Mouse (Mus musculus) hindbrain, embryonic 13.5 days (tissue): Measurements from ENCODE around the gene Slc35b3. TPM values are rescaled to one million over a fixed set of nuclear protein-coding genes. Genes with fewer than 3 reads are reported as not detected.

Source experiments
- ATAC-seq: fragments of 200-750 bp; cut with Nextera tagmentation; 2 replicates; pipeline ENCODE4 v1.8.0; 2017; ENCODE audit warnings: moderate TSS enrichment; ENCODE audit not compliant: low FRiP score
- H3K27ac ChIP-seq: fragments of 300-500 bp; sonication (generic); 2 replicates; pipeline ENCODE4 v1.5.1; 2015; ENCODE audit warnings: inconsistent platforms, mild to moderate bottlenecking, moderate library complexity
- H3K27me3 ChIP-seq: fragments of 300-500 bp; sonication (generic); 2 replicates; pipeline ENCODE4 v1.6.1; 2015; ENCODE audit warnings: mild to moderate bottlenecking, inconsistent platforms
- H3K36me3 ChIP-seq: fragments of 300-500 bp; sonication (generic); 2 replicates; pipeline ENCODE4 v1.6.1; 2015; ENCODE audit warnings: mild to moderate bottlenecking, inconsistent platforms
- H3K4me1 ChIP-seq: fragments of 300-500 bp; sonication (generic); replicated peaks from 2 replicates; pipeline ENCODE4 v1.6.1; 2015; ENCODE audit warnings: inconsistent platforms
- H3K4me2 ChIP-seq: fragments of 300-500 bp; sonication (generic); 2 replicates; pipeline ENCODE4 v1.6.1; 2015; ENCODE audit warnings: inconsistent platforms, mild to moderate bottlenecking, moderate library complexity
- H3K4me3 ChIP-seq: fragments of 300-500 bp; sonication (generic); 2 replicates; pipeline ENCODE4 v1.5.1; 2015; ENCODE audit warnings: mild to moderate bottlenecking, inconsistent platforms
- H3K9ac ChIP-seq: fragments of 300-500 bp; sonication (generic); 2 replicates; pipeline ENCODE4 v1.6.1; 2015; ENCODE audit warnings: mild to moderate bottlenecking, inconsistent platforms
- H3K9me3 ChIP-seq: fragments of 300-500 bp; sonication (generic); 2 replicates; pipeline ENCODE4 v1.6.1; 2016; ENCODE audit warnings: inconsistent platforms
- WGBS: fragments of 180-500 bp; shearing (Covaris S2); methylation state at CpG from one replicate; pipeline ENCODE4 v1.1.7; 2015; 5-methylcytosine and 5-hydroxymethylcytosine counted together
- polyA plus RNA-seq: library from polyadenylated mRNA; unstranded; fragments of >200 nt; fragmentation: Nextera tagmentation; extraction: Ambion mirVana; gene quantifications from 2 replicates; pipeline ENCODE4 v1.2.1, GENCODE M21; 2015

Gene Slc35b3
- polyA plus RNA-seq, 1 experiment from 2014 or later: 33.0 TPM

- Histone ChIP-seq H3K4me3 (no peak overlapping the region), H3K9ac (no peak overlapping the region), H3K27me3 (no peaks in the 10 kb centered on the region), H3K9me3 (no peaks in the 10 kb centered on the region), H3K36me3 (peaks cover 63% of the 10 kb centered on the region), H3K4me1 (no peaks in the 10 kb centered on the region), H3K4me2 (no peak overlapping the region), H3K27ac (no peak overlapping the region)
- WGBS: 96% methylated on average over 10 of the region's 10 CpGs
- ATAC-seq: no peak
These were observed 24.7 kb downstream of the Slc35b3 start for GRCm38 (mm10) chr13:38935856-38936446.

GRCm38 (mm10) chr13:38929843-38930578 lies 30.7 kb downstream of the Slc35b3 start:
- 96% methylated on average over 15 of the region's 15 CpGs for WGBS
- Histone ChIP-seq H3K27me3 (no peaks in the 10 kb centered on the region), H3K9me3 (no peaks in the 10 kb centered on the region), H3K9ac (no peak overlapping the region), H3K4me1 (no peaks in the 10 kb centered on the region), H3K4me3 (no peak overlapping the region), H3K27ac (no peak overlapping the region), H3K36me3 (peaks cover 32% of the 10 kb centered on the region), H3K4me2 (no peak overlapping the region)
- ATAC-seq: no peak

- peaks cover 7% of the 10 kb centered on the region for H3K4me1 ChIP-seq
- H3K27ac ChIP-seq: no peak overlapping the region
- no peak overlapping the region for H3K9ac ChIP-seq
- 71% methylated on average over 3 of the region's 3 CpGs for WGBS
- no peaks in the 10 kb centered on the region for H3K36me3 ChIP-seq
- ATAC-seq: no peak
- no peak overlapping the region for H3K4me2 ChIP-seq
- H3K9me3 ChIP-seq: no peaks in the 10 kb centered on the region
- H3K4me3 ChIP-seq: no peak overlapping the region
- no peaks in the 10 kb centered on the region for H3K27me3 ChIP-seq
These were observed 38.0 kb downstream of the Slc35b3 start for GRCm38 (mm10) chr13:38922676-38923075.

- H3K4me3 ChIP-seq: no peak overlapping the region
- H3K9me3 ChIP-seq: no peaks in the 10 kb centered on the region
- no peak overlapping the region for H3K27ac ChIP-seq
- H3K4me1 ChIP-seq: peaks cover 7% of the 10 kb centered on the region
- 100% methylated on average over 1 of the region's 1 CpGs for WGBS
- no peak overlapping the region for H3K9ac ChIP-seq
- H3K36me3 ChIP-seq: no peaks in the 10 kb centered on the region
- H3K27me3 ChIP-seq: no peaks in the 10 kb centered on the region
- no peak overlapping the region for H3K4me2 ChIP-seq
- no peak for ATAC-seq
These were observed 39.4 kb downstream of the Slc35b3 start for GRCm38 (mm10) chr13:38921306-38921705.

- 63% methylated on average over 9 of the region's 9 CpGs for WGBS
These were observed 42.3 kb downstream of the Slc35b3 start for GRCm38 (mm10) chr13:38918188-38918885.

GRCm38 (mm10) chr13:38917556-38917955 lies 43.1 kb downstream of the Slc35b3 start:
- WGBS: 85% methylated on average over 5 of the region's 5 CpGs
- Histone ChIP-seq H3K9me3 (no peaks in the 10 kb centered on the region), H3K27ac (no peak overlapping the region), H3K36me3 (no peaks in the 10 kb centered on the region), H3K4me3 (no peak overlapping the region), H3K4me1 (peaks cover 7% of the 10 kb centered on the region), H3K27me3 (no peaks in the 10 kb centered on the region), H3K4me2 (no peak overlapping the region), H3K9ac (no peak overlapping the region)
- ATAC-seq: no peak

More at GRCm38 (mm10) chr13:38918188-38918885, 42.3 kb downstream of the Slc35b3 start:
- Histone ChIP-seq H3K36me3 (no peaks in the 10 kb centered on the region), H3K9me3 (no peaks in the 10 kb centered on the region), H3K4me1 (peaks cover 7% of the 10 kb centered on the region), H3K27me3 (no peaks in the 10 kb centered on the region), H3K4me3 (no peak overlapping the region), H3K9ac (no peak overlapping the region), H3K4me2 (no peak overlapping the region), H3K27ac (0 out of 2 replicates have a peak overlapping the region, but pooled peaks have one; percentile 35)
- ATAC-seq: no peak

GRCm38 (mm10) chr13:38914771-38915170 lies 45.9 kb downstream of the Slc35b3 start:
- H3K27me3 ChIP-seq: no peaks in the 10 kb centered on the region
- ATAC-seq: no peak
- no peak overlapping the region for H3K27ac ChIP-seq
- H3K4me3 ChIP-seq: no peak overlapping the region
- 62% methylated on average over 6 of the region's 6 CpGs for WGBS
- H3K9ac ChIP-seq: no peak overlapping the region
- no peaks in the 10 kb centered on the region for H3K36me3 ChIP-seq
- no peaks in the 10 kb centered on the region for H3K9me3 ChIP-seq
- peaks cover 7% of the 10 kb centered on the region for H3K4me1 ChIP-seq
- H3K4me2 ChIP-seq: no peak overlapping the region

GRCm38 (mm10) chr13:38892364-38892763 lies 68.3 kb downstream of the Slc35b3 start:
- ATAC-seq: no peak
- H3K4me1 ChIP-seq: no peaks in the 10 kb centered on the region
- WGBS: 58% methylated on average over 3 of the region's 3 CpGs
- no peak overlapping the region for H3K4me2 ChIP-seq
- no peaks in the 10 kb centered on the region for H3K36me3 ChIP-seq
- H3K4me3 ChIP-seq: no peak overlapping the region
- no peaks in the 10 kb centered on the region for H3K27me3 ChIP-seq
- no peak overlapping the region for H3K9ac ChIP-seq
- H3K27ac ChIP-seq: no peak overlapping the region
- H3K9me3 ChIP-seq: no peaks in the 10 kb centered on the region
